Mouse (Mus musculus): ENCODE results near the gene Tctn1. TPM values are rescaled to one million over a fixed set of nuclear protein-coding genes. Genes with fewer than 3 reads are reported as not detected.

Gene Tctn1
- polyA plus RNA-seq, 1 experiment from 2014 or later: 3.2 TPM

- ATAC-seq: no peak
- Histone ChIP-seq H3K27ac (ENCODE audit: low read length) (no peak overlapping the region), H3K4me1 (ENCODE audit: control insufficient read depth, insufficient read depth, low read length) (peaks cover 10% of the 10 kb centered on the region), H3K27me3 (replicated peaks; ENCODE audit: control insufficient read depth, insufficient read depth, low read length) (no peaks in the 10 kb centered on the region), H3K9ac (ENCODE audit: low read depth, low read length) (no peak overlapping the region), H3K9me3 (ENCODE audit: control insufficient read depth, low read length) (no peaks in the 10 kb centered on the region), H3K4me2 (ENCODE audit: low read depth, low read length) (no peak overlapping the region), H3K36me3 (ENCODE audit: control insufficient read depth, insufficient read depth, low read length) (no peaks in the 10 kb centered on the region), H3K4me3 (ENCODE audit: low read length) (no peak overlapping the region)
- WGBS: 62% methylated on average over 7 of the region's 7 CpGs
These were observed 2.2 kb downstream of the Tctn1 start for GRCm38 (mm10) chr5:122262104-122262503.

DNA sequence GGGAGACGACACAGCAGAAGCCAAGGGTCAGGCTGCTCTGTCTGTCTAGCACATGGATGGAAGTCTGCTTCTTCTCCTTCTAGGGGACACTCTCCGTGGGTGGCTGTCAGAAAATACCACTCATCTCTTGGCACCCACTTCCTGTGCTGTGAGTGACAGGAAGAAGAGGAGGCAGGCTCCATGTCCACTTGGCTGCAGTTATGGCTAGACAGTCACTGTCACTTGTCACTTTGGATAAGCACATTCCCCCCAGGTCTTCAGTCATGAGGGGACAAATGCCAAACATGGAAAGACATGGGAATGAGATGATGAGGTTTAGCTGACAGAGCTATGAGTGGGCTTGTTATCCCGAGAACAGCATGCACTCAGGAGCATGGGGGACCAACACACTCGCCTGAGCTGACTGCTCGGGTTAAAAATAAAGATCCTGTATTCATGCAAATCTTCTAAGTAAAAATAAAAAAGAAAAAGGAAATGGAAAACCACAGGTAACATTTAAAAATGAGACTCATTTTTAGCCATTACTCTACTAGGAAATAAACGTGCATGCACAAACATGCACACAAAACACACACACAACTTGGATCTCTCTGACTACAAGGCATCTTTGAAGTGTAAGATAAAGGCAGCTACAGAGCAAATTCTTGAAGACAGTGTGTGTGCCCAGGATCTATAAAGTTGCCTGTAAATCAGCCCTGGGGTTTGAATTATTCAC is 6.1 kb downstream of the Tctn1 start:
- H3K27me3 ChIP-seq (replicated peaks; ENCODE audit: control insufficient read depth, insufficient read depth, low read length): no peaks in the 10 kb centered on the region
- H3K9ac ChIP-seq (ENCODE audit: low read depth, low read length): no peak overlapping the region
- WGBS: 81% methylated on average over 6 of the region's 6 CpGs
- no peak overlapping the region for H3K4me2 ChIP-seq (ENCODE audit: low read depth, low read length)
- no peak overlapping the region for H3K4me3 ChIP-seq (ENCODE audit: low read length)
- H3K4me1 ChIP-seq (ENCODE audit: control insufficient read depth, insufficient read depth, low read length): peaks cover 2% of the 10 kb centered on the region; the same call in 1 of the 2 replicates
- no peaks in the 10 kb centered on the region for H3K36me3 ChIP-seq (ENCODE audit: control insufficient read depth, insufficient read depth, low read length)
- H3K9me3 ChIP-seq (ENCODE audit: control insufficient read depth, low read length): no peaks in the 10 kb centered on the region
- no peak for ATAC-seq
- no peak overlapping the region for H3K27ac ChIP-seq (ENCODE audit: low read length)

GRCm38 (mm10) chr5:122251895-122252606 is 12.2 kb downstream of the Tctn1 start:
- WGBS: 89% methylated on average over 17 of the region's 17 CpGs
- Histone ChIP-seq H3K9ac (ENCODE audit: low read depth, low read length) (no peak overlapping the region), H3K4me1 (ENCODE audit: control insufficient read depth, insufficient read depth, low read length) (no peaks in the 10 kb centered on the region), H3K36me3 (ENCODE audit: control insufficient read depth, insufficient read depth, low read length) (no peaks in the 10 kb centered on the region), H3K4me2 (ENCODE audit: low read depth, low read length) (no peak overlapping the region), H3K4me3 (ENCODE audit: low read length) (no peak overlapping the region), H3K27me3 (replicated peaks; ENCODE audit: control insufficient read depth, insufficient read depth, low read length) (no peaks in the 10 kb centered on the region), H3K27ac (ENCODE audit: low read length) (no peak overlapping the region), H3K9me3 (ENCODE audit: control insufficient read depth, low read length) (no peaks in the 10 kb centered on the region)
- ATAC-seq: no peak

GRCm38 (mm10) chr5:122249281-122249680 is 15.0 kb downstream of the Tctn1 start:
- Histone ChIP-seq H3K9ac (ENCODE audit: low read depth, low read length) (no peak overlapping the region), H3K27me3 (replicated peaks; ENCODE audit: control insufficient read depth, insufficient read depth, low read length) (no peaks in the 10 kb centered on the region), H3K4me2 (ENCODE audit: low read depth, low read length) (no peak overlapping the region), H3K4me1 (ENCODE audit: control insufficient read depth, insufficient read depth, low read length) (no peaks in the 10 kb centered on the region), H3K27ac (ENCODE audit: low read length) (no peak overlapping the region), H3K36me3 (ENCODE audit: control insufficient read depth, insufficient read depth, low read length) (no peaks in the 10 kb centered on the region), H3K4me3 (ENCODE audit: low read length) (no peak overlapping the region), H3K9me3 (ENCODE audit: control insufficient read depth, low read length) (no peaks in the 10 kb centered on the region)
- WGBS: 90% methylated on average over 4 of the region's 4 CpGs
- no peak for ATAC-seq

DNA sequence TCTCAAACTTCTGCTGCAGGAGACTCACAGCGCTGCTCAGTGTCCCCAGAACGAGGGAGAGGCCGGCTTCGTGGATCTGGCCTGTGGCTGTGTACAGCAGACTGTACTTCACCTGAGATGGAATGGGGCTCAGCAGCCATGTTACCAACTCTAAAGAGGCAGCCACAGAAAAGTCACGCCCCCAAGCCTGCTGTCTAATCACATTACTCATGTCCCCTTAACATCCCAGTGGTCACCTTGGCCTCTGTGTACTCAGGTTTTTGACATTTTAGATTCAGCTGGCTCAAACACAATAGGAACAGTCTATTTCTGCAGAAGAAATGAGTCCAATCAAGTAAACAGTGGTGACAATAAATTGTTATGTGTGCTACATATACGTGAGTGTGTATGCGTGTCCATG is 16.3 kb downstream of the Tctn1 start:
- no peaks in the 10 kb centered on the region for H3K36me3 ChIP-seq (ENCODE audit: control insufficient read depth, insufficient read depth, low read length)
- ATAC-seq: no peak
- no peaks in the 10 kb centered on the region for H3K9me3 ChIP-seq (ENCODE audit: control insufficient read depth, low read length)
- no peaks in the 10 kb centered on the region for H3K27me3 ChIP-seq (replicated peaks; ENCODE audit: control insufficient read depth, insufficient read depth, low read length)
- no peak overlapping the region for H3K9ac ChIP-seq (ENCODE audit: low read depth, low read length)
- no peaks in the 10 kb centered on the region for H3K4me1 ChIP-seq (ENCODE audit: control insufficient read depth, insufficient read depth, low read length)
- WGBS: 93% methylated on average over 7 of the region's 7 CpGs
- no peak overlapping the region for H3K4me3 ChIP-seq (ENCODE audit: low read length)
- H3K27ac ChIP-seq (ENCODE audit: low read length): no peak overlapping the region
- H3K4me2 ChIP-seq (ENCODE audit: low read depth, low read length): no peak overlapping the region

DNA sequence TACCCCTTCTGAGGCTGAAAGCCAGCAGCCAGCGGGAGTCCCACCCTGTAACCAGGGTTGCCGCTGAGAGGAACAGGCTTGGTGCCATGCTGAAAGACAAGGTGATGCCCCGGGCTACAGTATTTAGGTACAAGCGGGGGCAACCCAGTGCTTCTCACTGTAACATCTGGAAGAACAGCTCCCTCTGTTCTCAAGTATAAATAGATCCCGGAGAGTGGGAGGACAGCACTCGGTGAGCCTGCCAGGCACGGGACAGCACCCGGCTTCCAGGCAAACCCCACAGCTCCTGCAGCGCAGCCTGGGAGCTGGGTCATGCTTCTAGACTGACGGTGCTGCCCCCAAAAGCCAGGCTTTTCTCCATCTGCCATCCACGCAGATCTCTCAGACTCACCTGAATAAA is 16.7 kb downstream of the Tctn1 start:
- no peaks in the 10 kb centered on the region for H3K27me3 ChIP-seq (replicated peaks; ENCODE audit: control insufficient read depth, insufficient read depth, low read length)
- no peaks in the 10 kb centered on the region for H3K9me3 ChIP-seq (ENCODE audit: control insufficient read depth, low read length)
- H3K27ac ChIP-seq (ENCODE audit: low read length): no peak overlapping the region
- ATAC-seq: no peak
- no peak overlapping the region for H3K9ac ChIP-seq (ENCODE audit: low read depth, low read length)
- H3K4me1 ChIP-seq (ENCODE audit: control insufficient read depth, insufficient read depth, low read length): no peaks in the 10 kb centered on the region
- no peak overlapping the region for H3K4me2 ChIP-seq (ENCODE audit: low read depth, low read length)
- H3K36me3 ChIP-seq (ENCODE audit: control insufficient read depth, insufficient read depth, low read length): no peaks in the 10 kb centered on the region
- WGBS: 89% methylated on average over 11 of the region's 11 CpGs
- H3K4me3 ChIP-seq (ENCODE audit: low read length): no peak overlapping the region

DNA sequence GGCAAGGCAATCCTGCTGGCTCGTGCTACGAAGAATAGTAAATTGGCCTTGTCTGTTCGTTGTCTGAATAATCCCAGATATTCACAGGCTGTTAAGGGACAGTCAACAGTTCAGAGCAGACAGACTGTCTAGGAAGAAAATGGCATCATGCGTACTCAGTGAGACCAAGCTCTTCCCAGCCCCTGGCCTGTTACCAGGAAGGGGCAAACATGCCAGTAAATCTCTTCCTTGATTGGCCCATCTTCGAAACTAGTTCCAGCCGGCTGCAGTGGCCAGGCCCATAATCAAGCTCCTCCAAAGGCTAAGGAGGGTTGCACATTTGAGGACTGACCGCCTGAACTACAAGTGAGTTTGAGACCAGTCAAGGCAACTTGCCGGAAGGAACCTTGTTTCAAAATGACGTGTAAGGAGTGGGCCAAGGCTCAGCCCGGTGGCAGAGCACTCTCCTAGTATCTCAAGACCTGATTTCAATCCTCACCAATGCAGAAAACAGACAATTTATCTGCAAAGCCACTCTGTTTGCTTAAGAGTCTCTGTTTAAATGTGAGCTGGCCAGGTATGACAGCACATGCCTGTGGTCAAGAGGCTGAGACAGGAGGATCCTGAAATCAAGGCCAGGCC is 17.6 kb downstream of the Tctn1 start:
- H3K27me3 ChIP-seq (replicated peaks; ENCODE audit: control insufficient read depth, insufficient read depth, low read length): no peaks in the 10 kb centered on the region
- H3K36me3 ChIP-seq (ENCODE audit: control insufficient read depth, insufficient read depth, low read length): no peaks in the 10 kb centered on the region
- H3K4me1 ChIP-seq (ENCODE audit: control insufficient read depth, insufficient read depth, low read length): no peaks in the 10 kb centered on the region
- no peak overlapping the region for H3K4me3 ChIP-seq (ENCODE audit: low read length)
- no peak overlapping the region for H3K9ac ChIP-seq (ENCODE audit: low read depth, low read length)
- no peak for ATAC-seq
- no peaks in the 10 kb centered on the region for H3K9me3 ChIP-seq (ENCODE audit: control insufficient read depth, low read length)
- no peak overlapping the region for H3K4me2 ChIP-seq (ENCODE audit: low read depth, low read length)
- H3K27ac ChIP-seq (ENCODE audit: low read length): no peak overlapping the region
- WGBS: 85% methylated on average over 10 of the region's 10 CpGs

DNA sequence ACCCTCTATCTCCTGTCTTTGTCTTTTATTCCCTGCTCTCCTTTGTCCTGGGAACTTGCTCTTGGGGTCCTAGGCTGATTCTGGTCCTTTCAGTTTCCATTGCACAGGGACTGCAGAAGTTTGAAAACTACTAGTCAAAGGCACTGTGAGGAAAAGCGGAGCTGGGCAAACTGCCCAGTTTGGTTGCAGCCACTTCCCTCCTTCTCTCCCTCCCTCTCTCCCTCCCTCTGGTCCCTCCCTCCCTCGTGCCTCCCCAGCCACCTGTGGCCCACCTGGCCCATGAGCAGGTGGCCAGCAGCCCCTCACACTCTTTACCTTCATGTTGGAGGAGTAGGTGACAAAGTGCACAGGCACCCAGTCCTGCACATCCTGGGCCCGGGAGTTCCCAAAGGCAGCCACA is 19.1 kb downstream of the Tctn1 start:
- Histone ChIP-seq H3K27ac (ENCODE audit: low read length) (no peak overlapping the region), H3K27me3 (replicated peaks; ENCODE audit: control insufficient read depth, insufficient read depth, low read length) (no peaks in the 10 kb centered on the region), H3K9ac (ENCODE audit: low read depth, low read length) (no peak overlapping the region), H3K36me3 (ENCODE audit: control insufficient read depth, insufficient read depth, low read length) (no peaks in the 10 kb centered on the region; the same call in 1 of the 2 replicates), H3K4me1 (ENCODE audit: control insufficient read depth, insufficient read depth, low read length) (no peaks in the 10 kb centered on the region), H3K4me2 (ENCODE audit: low read depth, low read length) (no peak overlapping the region), H3K9me3 (ENCODE audit: control insufficient read depth, low read length) (no peaks in the 10 kb centered on the region), H3K4me3 (ENCODE audit: low read length) (no peak overlapping the region)
- no peak for ATAC-seq
- 64% methylated on average over 3 of the region's 3 CpGs for WGBS

DNA sequence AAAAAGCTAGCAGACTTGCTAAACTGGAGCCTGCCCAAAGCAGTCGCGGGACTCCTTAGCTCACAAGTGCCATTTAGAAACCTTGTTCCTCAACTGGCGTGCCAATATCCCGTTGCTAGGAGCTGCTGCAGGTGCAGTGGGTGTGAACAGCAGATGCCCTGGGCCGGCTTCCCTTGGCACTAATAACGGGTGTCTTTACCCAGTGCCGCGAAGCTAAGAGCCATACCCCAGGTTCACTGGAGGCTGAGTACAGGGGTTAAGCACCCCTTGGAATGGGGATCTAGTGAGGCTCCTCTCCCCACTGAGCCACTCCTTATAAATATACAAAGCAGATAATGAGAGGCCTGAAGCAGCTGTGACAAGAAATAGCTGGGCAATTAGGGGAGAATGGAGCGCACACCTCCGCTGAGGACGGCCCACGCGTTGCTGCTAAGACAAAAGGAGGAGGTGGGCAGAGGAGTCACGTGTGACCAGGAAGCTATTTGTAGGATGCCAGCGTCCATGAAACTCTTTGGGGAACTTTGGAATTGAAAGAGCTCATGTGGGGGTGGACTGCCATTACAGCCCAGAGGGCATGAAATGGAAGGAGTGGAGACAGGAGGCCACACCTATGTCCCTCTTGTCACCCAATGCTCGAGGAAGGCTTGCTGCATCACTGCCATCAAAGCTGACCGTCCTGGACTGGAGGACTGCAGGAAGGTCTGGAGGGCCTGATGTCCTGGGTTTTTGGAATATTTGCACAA is 20.3 kb downstream of the Tctn1 start:
- 86% methylated on average over 17 of the region's 17 CpGs for WGBS
- no peak overlapping the region for H3K9ac ChIP-seq (ENCODE audit: low read depth, low read length)

More for the DNA sequence above, 20.3 kb downstream of the Tctn1 start:
- H3K4me3 ChIP-seq (ENCODE audit: low read length): no peak overlapping the region
- H3K27me3 ChIP-seq (replicated peaks; ENCODE audit: control insufficient read depth, insufficient read depth, low read length): no peaks in the 10 kb centered on the region
- H3K4me2 ChIP-seq (ENCODE audit: low read depth, low read length): no peak overlapping the region
- no peaks in the 10 kb centered on the region for H3K9me3 ChIP-seq (ENCODE audit: control insufficient read depth, low read length)
- no peak for ATAC-seq
- H3K36me3 ChIP-seq (ENCODE audit: control insufficient read depth, insufficient read depth, low read length): no peaks in the 10 kb centered on the region; the same call in 1 of the 2 replicates
- H3K27ac ChIP-seq (ENCODE audit: low read length): no peak overlapping the region
- H3K4me1 ChIP-seq (ENCODE audit: control insufficient read depth, insufficient read depth, low read length): no peaks in the 10 kb centered on the region

Data from intestine, embryonic 16.5 days (tissue).